Mouse (Mus musculus): ENCODE measurements around the gene Gchfr.

Gchfr gene

DNA sequence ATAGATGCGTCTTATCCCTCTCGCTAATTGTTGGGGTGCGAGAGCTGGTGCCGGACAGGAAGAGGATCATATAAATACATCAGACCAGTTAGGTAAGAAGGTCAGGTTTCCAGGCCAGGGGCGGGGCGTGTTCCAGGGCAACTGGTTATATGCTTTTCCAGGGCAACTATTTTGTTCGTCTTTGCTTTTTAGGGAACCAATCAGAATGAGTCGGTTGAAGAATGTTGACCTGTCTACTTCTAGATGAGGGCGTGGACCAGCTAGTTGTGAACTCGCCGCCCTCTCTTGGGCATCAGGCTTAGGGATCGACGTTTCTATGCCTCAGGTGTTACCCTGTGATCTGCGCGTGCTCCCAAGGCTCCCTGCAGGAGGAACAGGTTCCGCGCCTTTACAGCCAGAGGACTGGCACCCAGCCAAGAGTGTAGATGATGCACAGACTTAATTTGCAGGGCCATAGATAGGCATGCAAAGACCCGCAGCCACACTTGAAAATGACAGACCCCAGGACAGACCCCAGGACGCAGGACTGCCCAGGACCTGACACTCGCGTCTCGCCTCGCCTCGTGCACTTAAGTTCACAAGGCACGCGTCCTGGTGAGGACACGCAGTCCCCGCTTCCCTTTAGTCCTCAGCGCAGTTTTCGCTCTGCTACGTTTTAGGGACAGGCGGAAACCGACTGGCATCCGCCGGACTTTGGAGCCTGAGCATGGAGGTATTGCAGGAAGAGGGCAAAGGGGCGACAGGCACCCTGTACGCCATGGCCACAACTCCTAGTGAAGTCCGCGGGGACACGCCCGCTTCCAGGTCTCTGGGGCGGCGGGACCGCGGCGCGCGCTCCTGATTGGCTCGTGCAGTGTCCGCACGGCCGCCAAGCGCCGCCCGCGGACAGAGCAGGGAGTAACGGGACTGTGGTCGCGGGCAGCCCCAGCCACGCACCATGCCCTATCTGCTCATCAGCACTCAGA, at the start of gene Gchfr:
Gchfr (plus strand) TSS at position 873 of the 965 bp plus-strand sequence.
- DNase-seq (ENCODE audit: low read depth, low spot score): peak; percentile 58

DNA sequence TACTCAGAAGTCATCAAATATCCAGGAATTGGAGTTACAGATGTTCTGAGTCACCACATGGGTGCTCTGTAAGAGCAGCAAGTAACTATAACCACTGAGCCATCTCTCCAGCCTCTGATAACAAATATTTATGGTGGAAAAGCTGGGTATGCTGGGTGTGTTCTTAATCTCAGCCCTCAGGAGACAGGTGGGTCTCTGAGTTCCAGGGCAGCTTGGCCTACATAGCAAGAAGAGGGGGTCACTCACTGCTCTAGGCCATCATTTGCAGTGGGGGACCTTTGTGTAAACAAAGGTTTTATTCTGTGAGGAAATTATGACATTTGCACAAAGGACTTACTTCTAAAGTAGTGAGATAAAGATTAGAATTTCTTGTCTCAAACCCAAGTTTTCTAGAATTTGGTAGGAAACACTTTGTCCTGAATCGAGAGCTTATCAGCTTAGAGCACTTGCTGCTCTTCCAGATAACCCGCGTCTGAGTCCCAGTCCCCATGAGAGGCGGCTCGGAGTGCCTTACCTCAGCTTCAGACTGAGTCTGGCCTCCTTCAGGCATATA, 31.2 kb upstream of the Gchfr start:
- DNase-seq (ENCODE audit: low read depth, low spot score): no peak

DNA sequence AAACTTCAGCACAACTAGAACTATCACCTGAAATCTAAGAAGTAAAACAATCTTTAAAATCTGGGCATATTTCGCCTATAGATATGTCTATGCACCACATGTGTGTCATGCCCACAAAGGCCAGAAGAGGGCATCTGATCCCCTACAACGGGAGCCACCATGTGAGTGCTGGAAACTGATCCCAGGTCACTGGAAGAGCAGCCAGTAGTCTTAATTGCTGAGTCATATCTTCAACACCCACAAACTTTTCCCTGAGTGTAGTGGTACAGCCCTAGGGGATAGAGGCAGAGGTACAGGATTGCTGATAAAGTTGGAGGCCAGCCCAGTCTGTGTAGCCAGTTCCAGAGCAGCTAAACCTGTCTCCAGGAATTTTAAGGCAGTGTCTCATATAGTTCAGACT, 22.4 kb upstream of the Gchfr start:
- DNase-seq (ENCODE audit: low read depth, low spot score): peak; percentile 26

- DNase-seq (ENCODE audit: low read depth, low spot score): no peak
Measured at GRCm38 (mm10) chr2:119146435-119146834, 21.1 kb upstream of the Gchfr start.

GRCm38 (mm10) chr2:119147160-119147678, 20.4 kb upstream of the Gchfr start:
- no peak for DNase-seq (ENCODE audit: low read depth, low spot score)

DNA sequence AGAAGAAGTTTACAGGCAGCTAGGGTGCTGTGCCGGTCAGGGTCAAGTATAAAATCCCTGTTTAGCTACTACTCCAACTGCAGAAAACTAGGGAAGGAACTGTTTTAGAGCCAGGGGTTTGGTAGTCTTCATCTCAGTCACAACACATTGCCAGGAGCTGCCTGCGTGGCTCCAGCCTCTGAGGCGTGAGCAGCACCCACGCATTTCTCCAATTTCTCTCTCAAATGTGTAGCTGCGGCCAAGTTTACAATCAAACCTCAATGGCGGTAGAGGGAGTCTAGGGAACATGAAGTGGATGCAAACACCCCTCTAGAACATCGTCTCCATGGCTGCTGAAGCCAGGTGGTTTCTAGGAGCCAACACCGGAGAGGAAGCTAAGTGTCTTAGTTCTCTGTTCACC, 19.8 kb upstream of the Gchfr start:
- no peak for DNase-seq (ENCODE audit: low read depth, low spot score)

- no peak for DNase-seq (ENCODE audit: low read depth, low spot score)
Measured at GRCm38 (mm10) chr2:119152255-119152654, 15.3 kb upstream of the Gchfr start.

GRCm38 (mm10) chr2:119154683-119155082, 12.9 kb upstream of the Gchfr start:
- no peak for DNase-seq (ENCODE audit: low read depth, low spot score)

DNA sequence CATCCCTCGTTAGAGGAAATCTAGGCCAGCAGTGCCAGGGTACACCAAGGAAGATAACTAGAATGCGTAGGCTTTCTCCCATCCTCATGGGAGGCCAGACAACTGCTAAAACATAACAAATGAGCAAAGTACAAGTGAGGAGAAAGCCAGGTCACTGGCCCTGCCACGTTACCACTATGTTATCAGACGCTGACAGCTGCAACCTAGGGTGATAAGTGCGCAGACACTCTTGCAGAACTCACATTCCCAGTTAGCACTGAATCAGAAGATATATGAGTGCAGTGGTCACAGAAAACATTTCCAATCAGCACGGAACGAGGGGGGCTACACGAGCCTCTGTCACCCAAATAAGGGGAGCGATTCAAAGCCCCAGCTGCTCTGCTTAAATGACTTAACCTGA, 12.2 kb upstream of the Gchfr start:
- no peak for DNase-seq (ENCODE audit: low read depth, low spot score)

- no peak for DNase-seq (ENCODE audit: low read depth, low spot score)
Measured at GRCm38 (mm10) chr2:119156081-119156680, 11.4 kb upstream of the Gchfr start.

GRCm38 (mm10) chr2:119156681-119157572, 10.6 kb upstream of the Gchfr start, which contains the start of gene Rmdn3:
TSS of gene Rmdn3 (minus strand) at chr2:119157034.
- peak; percentile 95 for DNase-seq (ENCODE audit: low read depth, low spot score)

- peak; percentile 51 for DNase-seq (ENCODE audit: low read depth, low spot score)
Measured at GRCm38 (mm10) chr2:119157836-119158235, 9.7 kb upstream of the Gchfr start.

- no peak for DNase-seq (ENCODE audit: low read depth, low spot score)
Measured at GRCm38 (mm10) chr2:119161247-119161646, 6.3 kb upstream of the Gchfr start.

DNA sequence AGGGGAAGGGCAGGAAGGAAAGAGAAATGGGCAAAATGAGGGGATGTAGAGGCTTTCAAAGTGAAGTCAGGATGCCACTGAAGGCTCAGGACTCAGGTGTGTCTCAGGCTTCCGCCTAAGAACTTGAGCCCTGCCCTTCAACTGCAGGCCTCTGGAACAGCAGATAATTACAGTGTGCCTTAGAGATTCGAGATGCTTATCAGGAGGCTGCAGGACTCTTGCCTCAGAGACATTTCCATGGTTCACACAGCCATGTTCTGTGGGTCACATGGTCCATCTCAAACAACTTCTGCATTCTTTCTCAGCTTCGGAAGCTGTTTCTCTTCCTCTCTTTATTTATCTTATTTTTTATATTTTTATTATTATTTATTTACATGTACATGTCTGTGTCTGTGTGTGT, 4.4 kb upstream of the Gchfr start:
- DNase-seq (ENCODE audit: low read depth, low spot score): no peak

DNA sequence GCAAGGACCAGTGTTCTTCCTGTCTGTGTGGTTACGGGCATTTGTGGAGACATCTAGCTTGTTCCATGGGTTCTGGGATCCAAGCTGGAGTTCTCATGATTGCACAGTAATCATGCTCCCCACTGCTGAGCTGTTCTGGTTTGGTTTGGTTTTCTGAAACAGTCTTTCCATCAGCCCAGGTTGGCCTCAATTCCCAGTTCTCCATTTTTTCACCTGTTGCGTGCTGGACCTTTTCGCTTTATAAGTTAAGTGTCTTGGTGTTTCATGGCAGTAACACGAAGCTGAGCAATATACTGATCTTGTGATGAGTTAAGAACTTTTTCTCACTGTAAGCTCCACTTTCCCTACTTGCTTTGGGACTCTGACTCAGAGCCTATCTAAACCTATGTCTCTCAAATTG, 3.6 kb upstream of the Gchfr start:
- no peak for DNase-seq (ENCODE audit: low read depth, low spot score)

- peak; percentile 46 for DNase-seq (ENCODE audit: low read depth, low spot score)
Measured at GRCm38 (mm10) chr2:119165401-119165800, 2.2 kb upstream of the Gchfr start.

DNA sequence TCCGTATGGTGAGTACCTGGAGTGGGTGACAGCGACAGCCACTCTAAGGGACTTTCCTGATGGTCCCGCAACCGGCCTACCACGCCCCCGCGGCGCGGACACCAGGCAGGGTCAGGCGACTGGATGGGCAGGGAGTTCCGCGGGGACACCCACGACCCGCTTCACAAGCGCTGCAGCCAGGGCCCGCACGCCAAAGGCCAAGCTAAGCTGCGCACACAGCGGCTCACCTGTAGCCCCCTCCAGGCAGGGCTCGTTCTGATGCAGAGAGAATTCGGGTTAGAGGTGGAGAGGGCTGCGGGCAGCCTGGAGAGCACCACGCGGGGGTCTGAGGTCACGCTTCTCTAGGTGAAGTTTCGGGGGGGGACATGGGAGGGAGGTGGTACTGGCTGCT, 288 bp downstream of the Gchfr start:
- no peak for DNase-seq (ENCODE audit: low read depth, low spot score)

- DNase-seq (ENCODE audit: low read depth, low spot score): no peak
Measured at GRCm38 (mm10) chr2:119170282-119170681, 2.7 kb downstream of the Gchfr start.

GRCm38 (mm10) chr2:119171574-119171973, 4.0 kb downstream of the Gchfr start:
- DNase-seq (ENCODE audit: low read depth, low spot score): no peak

GRCm38 (mm10) chr2:119172446-119172845, 4.9 kb downstream of the Gchfr start:
- no peak for DNase-seq (ENCODE audit: low read depth, low spot score)

DNA sequence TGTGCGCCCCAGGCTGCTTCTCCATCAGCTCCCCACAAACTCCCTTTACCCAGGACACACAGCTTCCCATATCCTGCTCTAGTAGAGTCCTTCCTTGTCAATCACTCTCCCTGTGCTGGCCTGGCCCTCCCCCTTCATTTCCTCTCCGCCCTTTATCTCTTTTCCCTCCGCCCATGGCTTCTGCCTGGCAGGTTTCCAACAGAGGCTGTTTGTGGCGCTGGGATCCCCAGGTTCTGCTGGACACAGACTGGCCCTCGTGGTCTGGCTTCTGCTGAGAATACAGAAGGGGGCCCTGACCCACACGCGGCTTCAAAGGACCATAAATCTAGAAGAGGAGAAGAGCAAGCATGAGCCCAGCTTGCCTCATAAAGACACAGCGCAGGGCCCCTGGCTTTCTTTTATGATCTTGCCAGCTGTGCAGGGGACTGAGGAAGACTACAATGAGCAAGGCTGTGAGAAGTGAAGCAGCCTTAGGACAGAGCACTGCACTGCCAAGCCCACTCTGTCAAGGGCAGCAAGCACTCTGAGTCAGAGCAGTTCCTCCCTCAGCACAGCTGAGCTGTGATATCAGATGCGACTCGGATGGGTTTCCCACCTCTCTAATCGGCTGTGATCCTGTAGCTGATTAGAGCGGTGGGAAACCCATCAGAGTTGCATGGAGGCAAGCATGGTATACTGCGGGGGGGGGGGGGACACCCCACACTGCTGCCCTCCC, 5.4 kb downstream of the Gchfr start:
- no peak for DNase-seq (ENCODE audit: low read depth, low spot score)

All from A20 (cell line).